Mouse (Mus musculus): ENCODE data around the gene Gm20518.
A peak's percentile ranks its signal among the peaks of the same experiment; 100 is the strongest.

DNA sequence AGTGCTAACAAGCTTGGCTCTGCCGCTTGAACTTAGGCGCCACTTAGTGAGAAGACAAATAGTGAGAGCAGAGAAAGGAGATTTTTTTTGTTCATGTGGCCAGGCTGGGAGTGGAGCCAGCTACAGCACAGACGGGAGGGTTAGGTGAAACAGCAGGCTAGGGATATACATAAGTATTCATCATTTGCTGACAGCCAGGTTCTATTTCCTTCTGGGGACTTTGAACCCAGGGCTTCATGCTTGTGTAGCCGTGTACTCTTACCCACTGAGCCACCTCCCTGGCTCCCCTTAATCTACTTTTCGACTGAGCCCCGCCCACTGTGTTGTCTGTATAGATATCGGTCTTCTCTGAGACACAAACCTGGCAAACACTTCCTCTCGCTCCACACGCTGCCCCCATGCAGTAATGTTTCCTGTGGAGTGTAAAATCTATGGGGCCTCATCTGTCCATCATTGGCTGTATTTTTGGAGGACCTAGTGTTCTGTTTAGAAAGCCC is 47.8 kb upstream of the Gm20518 start:
- TF ChIP-seq CTCF (IDR thresholded peaks at IDR 0.05 in 2 of 3, conservative IDR thresholded peaks at IDR 0.05 in 1 of 3; ENCODE audit: control insufficient read depth in 1 of 3, insufficient read depth in 1 of 3, low read depth in 2 of 3, low read length in 3 of 3, poor library complexity in 1 of 3, severe bottlenecking in 1 of 3) (no peak), RAD21 (IDR thresholded peaks at IDR 0.05; ENCODE audit: low read depth, low read length) (no peak), POLR2A (IDR thresholded peaks at IDR 0.05; ENCODE audit: control insufficient read depth in 1 of 2, insufficient read depth in 1 of 2, low read depth in 1 of 2, low read length in 2 of 2, poor library complexity in 1 of 2) (peak; percentile 39 to 84; a peak in 2 of 4 replicates), USF1 (IDR thresholded peaks at IDR 0.05; ENCODE audit: low read depth, low read length) (no peak; the same call in 1 of the 2 replicates), TCF12 (IDR thresholded peaks at IDR 0.05; ENCODE audit: low read depth, low read length) (peak; percentile 54)

Measured in MEL (cell line).